Mouse (Mus musculus) spleen, adult 2 months (tissue): ENCODE data around the gene Sec13.

Experiments
- CTCF ChIP-seq: fragments of 200-500 bp; IDR thresholded peaks from 2 replicates; pipeline ENCODE4 v1.5.1; 2011; ENCODE audit warnings: mild to moderate bottlenecking, inconsistent platforms; ENCODE audit not compliant: insufficient read depth, insufficient read length, insufficient replicate concordance; ENCODE audit errors: extremely low read depth
- POLR2A ChIP-seq: fragments of 200-500 bp; IDR thresholded peaks from 2 replicates; pipeline ENCODE4 v1.6.1; 2011; ENCODE audit warnings: low read depth, low read length, inconsistent platforms

DNA sequence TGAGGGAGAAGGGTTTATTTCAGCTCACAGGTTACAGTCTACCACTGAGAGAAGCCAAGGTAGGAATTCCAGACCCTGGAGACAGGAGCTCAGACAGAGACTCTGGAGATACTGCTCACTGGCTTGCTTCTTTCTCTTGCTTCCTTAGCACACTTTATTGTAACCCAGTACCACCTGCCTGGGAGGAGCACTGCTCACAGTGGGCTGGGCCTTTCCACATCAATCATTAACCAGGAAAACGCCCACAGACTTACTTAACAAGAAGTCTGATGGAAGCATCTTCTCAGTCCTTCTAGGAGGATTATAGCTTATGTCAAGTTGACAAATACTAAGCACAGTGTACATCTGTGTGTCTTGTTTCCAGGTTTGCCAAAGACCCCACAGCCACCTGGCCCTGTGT lies 25.7 kb downstream of the Sec13 start:
- TF ChIP-seq POLR2A: no peak
- no peak for TF ChIP-seq CTCF
